Comparison of ENCODE assay signal across 30 mouse cellular contexts in the genomic region with DNA sequence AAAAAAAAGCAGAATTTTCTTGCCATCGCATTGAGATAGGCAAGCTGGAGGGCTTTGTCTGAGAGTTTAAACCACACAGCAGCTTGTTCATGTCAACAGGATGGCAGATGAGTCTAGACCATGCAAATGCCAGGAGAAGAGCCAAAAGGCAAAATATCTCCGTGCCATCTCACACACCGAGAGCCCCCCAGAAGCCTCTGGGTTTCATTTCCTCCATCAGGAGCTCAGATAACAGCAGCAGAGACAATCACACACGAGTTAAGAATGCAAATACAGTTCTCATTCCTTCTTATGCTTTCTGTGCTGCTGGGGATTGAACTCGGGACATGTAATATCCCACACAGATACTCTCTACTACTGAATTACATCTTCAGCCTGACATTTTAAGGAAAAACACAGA.
"Had no signal": no experiment of that assay in that cellular context is flagged by ENCODE, and none has a peak within 500 bp of the region (broad histone marks: within the 10 kb centered on the region; RNA-seq: fewer than 3 reads in every experiment).

No protein-coding gene starts in this region.

- H3K4me3 ChIP-seq: heart, embryonic 12.5 days; heart, embryonic 13.5 days; heart, embryonic 15.5 days; hindbrain, embryonic 10.5 days; hindbrain, embryonic 12.5 days; hindbrain, embryonic 13.5 days; hindbrain, embryonic 15.5 days; intestine, embryonic 15.5 days; kidney, embryonic 15.5 days; layer of hippocampus, adult 2 months; left cerebral cortex, adult 2 months had no signal

- DNase-seq: heart, postnatal 10 days; heart, postnatal 14 days; heart, postnatal 36 days; heart, postnatal 4 days; kidney, adult 11 months; kidney, adult 18-20 months; kidney, adult 2 months; kidney, adult 8-10 months; kidney, adult 9 months; kidney, postnatal 10 days; kidney, postnatal 14 days; kidney, postnatal 25 days; kidney, postnatal 36 days; layer of hippocampus, adult 9-11 months; layer of hippocampus, postnatal 36 days had no signal

- H3K9me3 ChIP-seq: heart, embryonic 12.5 days; heart, embryonic 13.5 days; heart, embryonic 15.5 days; hindbrain, embryonic 10.5 days; hindbrain, embryonic 12.5 days; hindbrain, embryonic 13.5 days; hindbrain, embryonic 15.5 days; intestine, embryonic 15.5 days; kidney, embryonic 15.5 days had no signal

- H3K9ac ChIP-seq: heart, embryonic 12.5 days; heart, embryonic 13.5 days; heart, embryonic 15.5 days; hindbrain, embryonic 12.5 days; hindbrain, embryonic 13.5 days; hindbrain, embryonic 14.5 days; hindbrain, embryonic 15.5 days; intestine, embryonic 15.5 days; kidney, embryonic 15.5 days had no signal

- H3K36me3 ChIP-seq: heart, embryonic 12.5 days; heart, embryonic 13.5 days; heart, embryonic 15.5 days; hindbrain, embryonic 10.5 days; hindbrain, embryonic 12.5 days; hindbrain, embryonic 13.5 days; hindbrain, embryonic 15.5 days; intestine, embryonic 15.5 days; kidney, embryonic 15.5 days had no signal

- H3K27me3 ChIP-seq: heart, embryonic 12.5 days; heart, embryonic 13.5 days; heart, embryonic 15.5 days; hindbrain, embryonic 12.5 days; hindbrain, embryonic 13.5 days; hindbrain, embryonic 15.5 days; intestine, embryonic 15.5 days; kidney, embryonic 15.5 days had no signal

- H3K27ac ChIP-seq: heart, embryonic 13.5 days; heart, embryonic 15.5 days; hindbrain, embryonic 10.5 days; hindbrain, embryonic 12.5 days; hindbrain, embryonic 13.5 days; hindbrain, embryonic 14.5 days; hindbrain, embryonic 15.5 days; hindbrain, postnatal 0 days; intestine, embryonic 15.5 days; kidney, embryonic 15.5 days; kidney, postnatal 0 days; layer of hippocampus, adult 2 months; left cerebral cortex, adult 2 months had no signal

- H3K4me2 ChIP-seq: heart, embryonic 11.5 days; heart, embryonic 12.5 days; heart, embryonic 13.5 days; heart, embryonic 15.5 days; hindbrain, embryonic 12.5 days; hindbrain, embryonic 13.5 days; hindbrain, embryonic 14.5 days; hindbrain, embryonic 15.5 days; intestine, embryonic 15.5 days; kidney, embryonic 15.5 days had no signal

- H3K4me1 ChIP-seq: heart, embryonic 12.5 days; heart, embryonic 13.5 days; heart, embryonic 15.5 days; hindbrain, embryonic 12.5 days; hindbrain, embryonic 13.5 days; hindbrain, embryonic 15.5 days; intestine, embryonic 15.5 days; kidney, embryonic 15.5 days had no signal
